Mouse (Mus musculus) ES-E14 (cell line): ENCODE measurements at regions not wholly inside any gene's neighbourhood (a gene's known extent, or its start where the extent isn't known, plus 50 kb on each side); places are given as distances from the start of the nearest gene placed in this dataset.
"Not testable (repeated sequence)": the region's sequence is repeated elsewhere in the genome, so short reads cannot be mapped to it uniquely, and the experiment has no call there.

Source experiments
- DNase-seq: peaks from one replicate; pipeline ENCODE4 v3.0.0-alpha.2; 2013; ENCODE audit warnings: low read depth, low spot score
- H3K27ac ChIP-seq: 2 replicates; pipeline ENCODE4 v1.5.1; 2012; ENCODE audit warnings: low read depth, mild to moderate bottlenecking, low read length, moderate library complexity, mixed read lengths; ENCODE audit not compliant: poor library complexity, insufficient read depth, severe bottlenecking
- H3K36me3 ChIP-seq: 2 replicates; pipeline ENCODE4 v1.6.1; 2012; ENCODE audit warnings: mild to moderate bottlenecking, low read length, moderate library complexity, mixed read lengths; ENCODE audit not compliant: control insufficient read depth, poor library complexity, insufficient read depth, severe bottlenecking
- H3K4me1 ChIP-seq, 2 experiments: fragments of 150-350 bp in 1 of 2; sonication (generic) in 1 of 2; 2 replicates each; pipeline ENCODE4 v1.6.1; 2012; ENCODE audit warnings: low read length in 2 of 2, mild to moderate bottlenecking in 1 of 2, mixed read lengths in 1 of 2; ENCODE audit not compliant: control insufficient read depth in 2 of 2, insufficient read depth in 2 of 2, poor library complexity in 1 of 2
- H3K4me3 ChIP-seq, 2 experiments: fragments of 150-350 bp in 1 of 2; sonication (generic) in 1 of 2; 2 replicates each; pipeline ENCODE4 v1.5.1; 2012; ENCODE audit warnings: low read length in 2 of 2, low read depth in 1 of 2, mild to moderate bottlenecking in 1 of 2, mixed read lengths in 1 of 2; ENCODE audit not compliant: insufficient read depth in 1 of 2, poor library complexity in 1 of 2, severe bottlenecking in 1 of 2
- H3K9ac ChIP-seq: 2 replicates; pipeline ENCODE4 v1.6.1; 2012; ENCODE audit warnings: low read depth, mild to moderate bottlenecking, low read length, mixed read lengths; ENCODE audit not compliant: poor library complexity, insufficient read depth, severe bottlenecking
- H3K9me3 ChIP-seq: fragments of 150-350 bp; sonication (generic); 2 replicates; pipeline ENCODE4 v1.6.1; 2012; ENCODE audit warnings: low read depth, mild to moderate bottlenecking, low read length; ENCODE audit not compliant: control insufficient read depth, insufficient read depth
- CHD2 ChIP-seq: IDR thresholded peaks from 2 replicates; pipeline ENCODE4 v1.6.1; 2014; ENCODE audit warnings: mild to moderate bottlenecking, low read depth, low read length, inconsistent platforms
- HCFC1 ChIP-seq: IDR thresholded peaks from 2 replicates; pipeline ENCODE4 v1.6.1; 2012; ENCODE audit warnings: low read length, inconsistent platforms, borderline replicate concordance; ENCODE audit not compliant: insufficient read depth
- MAFK ChIP-seq: IDR thresholded peaks from 2 replicates; pipeline ENCODE4 v1.6.1; 2014; ENCODE audit warnings: mild to moderate bottlenecking, low read depth, low read length, inconsistent platforms; ENCODE audit not compliant: insufficient read depth
- ZC3H11A ChIP-seq: IDR thresholded peaks from 2 replicates; pipeline ENCODE4 v1.6.1; 2012; ENCODE audit warnings: low read depth, mild to moderate bottlenecking, inconsistent platforms, low read length, borderline replicate concordance
- ZNF384 ChIP-seq: IDR thresholded peaks from 2 replicates; pipeline ENCODE4 v1.6.1; 2012; ENCODE audit warnings: low read depth, low read length, inconsistent platforms
- in situ Hi-C, 2 experiments: fragments of 600-800 bp; cut with MboI; formaldehyde crosslinking; loops; one replicate each; pipeline ENCODE4 v1.15.1; 2025; ENCODE audit warnings: low sequenced_read_pairs in 2 of 2, inconsistent platforms in 1 of 2; ENCODE audit not compliant: unreplicated experiment in 2 of 2

- H3K36me3 ChIP-seq, result no peaks in the 10 kb centered on the region
- H3K4me3 ChIP-seq, result no peak overlapping the region
- no peaks in the 10 kb centered on the region for H3K9me3 ChIP-seq
- DNase-seq, result peak; percentile 24
- no peak overlapping the region for H3K9ac ChIP-seq
- H3K27ac ChIP-seq, result no peak overlapping the region
- H3K4me1 ChIP-seq, result no peaks in the 10 kb centered on the region
- TF ChIP-seq MAFK, result no peak
- no peak for TF ChIP-seq ZC3H11A
- TF ChIP-seq HCFC1, result no peak
- TF ChIP-seq CHD2, result no peak
- no peak for TF ChIP-seq ZNF384
- in situ Hi-C loops, result no loop called here
Observed at GRCm38 (mm10) chr13:7007091-7007490, 358.5 kb upstream of the Pfkp start.

DNA sequence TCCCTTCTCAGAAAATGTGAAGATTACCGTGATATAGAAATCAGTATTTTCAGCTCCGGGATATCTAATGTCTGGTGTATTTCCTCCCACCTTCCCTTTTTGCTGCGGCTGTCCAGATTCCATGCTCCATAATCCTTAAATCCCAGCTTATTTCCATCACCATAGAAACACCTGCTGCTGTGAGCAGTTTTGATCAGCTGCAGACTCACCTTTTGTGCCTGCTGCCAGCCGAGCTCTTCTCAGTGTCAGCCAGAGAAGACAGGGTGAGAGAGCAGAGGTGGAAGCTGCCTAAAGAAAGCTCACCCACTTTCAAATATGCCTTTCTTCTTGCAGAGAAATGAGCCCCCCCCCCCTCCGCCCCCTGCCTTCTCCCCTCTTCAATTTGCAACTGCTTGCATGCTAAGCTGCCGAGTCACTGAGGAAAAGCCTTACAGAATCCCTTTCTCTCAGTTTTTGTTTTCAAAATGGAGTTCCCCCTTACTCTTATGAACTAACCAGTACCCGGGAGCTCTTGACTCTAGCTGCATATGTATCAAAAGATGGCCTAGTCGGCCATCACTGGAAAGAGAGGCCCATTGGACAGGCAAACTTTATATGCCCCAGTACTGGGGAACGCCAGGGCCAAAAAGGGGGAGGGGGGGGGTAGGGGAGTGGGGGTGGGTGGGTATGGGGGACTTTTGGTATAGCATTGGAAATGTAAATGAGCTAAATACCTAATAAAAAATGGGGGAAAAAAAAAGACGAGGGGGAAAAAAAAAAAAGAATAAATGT, 350.1 kb upstream of the Pfkp start:
- H3K36me3 ChIP-seq, H3K9ac ChIP-seq, in situ Hi-C loops, DNase-seq, H3K4me3 ChIP-seq, H3K27ac ChIP-seq, H3K4me1 ChIP-seq, H3K9me3 ChIP-seq: not testable (repeated sequence)

DNA sequence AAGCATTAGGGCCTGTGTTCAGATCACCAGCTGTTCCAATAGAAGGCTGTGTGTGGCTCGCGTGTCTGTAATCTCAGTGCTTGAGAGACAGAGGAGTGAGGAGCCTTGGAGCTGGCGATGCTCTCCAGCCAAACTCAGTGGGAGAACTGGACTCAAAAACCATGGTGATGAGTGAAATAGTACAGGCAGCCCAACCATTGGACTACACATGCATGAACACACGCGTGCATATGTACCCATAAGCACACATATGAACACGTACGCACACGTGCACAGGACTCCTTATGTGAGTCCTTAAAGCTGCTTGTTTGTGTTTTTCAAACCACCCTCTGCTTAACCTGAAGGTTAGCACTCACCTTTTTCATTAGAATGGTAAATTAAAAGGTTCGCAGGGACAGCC, 349.5 kb upstream of the Pfkp start:
- H3K36me3 ChIP-seq, result no peaks in the 10 kb centered on the region
- TF ChIP-seq ZC3H11A (no peak), MAFK (no peak), HCFC1 (no peak), CHD2 (no peak), ZNF384 (no peak)
- no peak overlapping the region for H3K4me3 ChIP-seq
- DNase-seq, result no peak
- H3K9me3 ChIP-seq, result no peaks in the 10 kb centered on the region
- H3K9ac ChIP-seq, result no peak overlapping the region
- in situ Hi-C loops, result no loop called here
- H3K4me1 ChIP-seq, result no peaks in the 10 kb centered on the region
- H3K27ac ChIP-seq, result no peak overlapping the region; the same call in 1 of the 2 replicates

DNA sequence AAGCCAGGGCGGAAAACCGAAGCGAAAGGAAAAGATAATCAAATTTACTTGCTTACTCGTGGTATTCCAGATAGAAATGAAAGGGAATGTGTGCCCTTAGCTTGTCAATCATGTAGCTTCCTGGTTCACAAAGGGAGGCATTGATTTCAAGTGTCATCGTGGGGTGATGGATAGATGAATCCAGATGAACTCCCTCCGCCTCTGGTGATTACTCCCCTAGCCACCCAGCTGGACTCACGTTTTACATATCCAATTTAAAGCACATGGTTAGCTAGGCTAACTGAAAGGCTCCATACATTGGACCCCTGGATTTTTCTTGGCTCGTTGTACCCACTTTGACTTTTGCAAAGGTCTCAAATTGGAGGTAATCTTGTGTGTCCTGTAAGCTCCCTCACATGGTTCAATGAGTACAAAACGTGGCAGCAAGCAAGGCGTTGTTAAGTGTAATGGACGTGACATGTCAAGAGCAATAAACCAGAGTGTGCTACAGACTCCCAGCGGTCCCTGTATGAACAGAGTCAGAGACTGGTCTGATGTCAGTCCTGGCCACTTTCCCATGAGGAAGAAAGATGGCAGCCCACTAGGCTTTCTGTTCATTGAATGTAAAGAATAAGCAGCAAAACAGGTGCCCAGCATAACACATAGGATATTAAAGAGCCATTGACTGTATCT, 343.9 kb upstream of the Pfkp start:
- H3K27ac ChIP-seq, result no peak overlapping the region
- in situ Hi-C loops, result no loop called here
- TF ChIP-seq MAFK (no peak), CHD2 (no peak), HCFC1 (no peak), ZC3H11A (no peak), ZNF384 (no peak)
- H3K4me1 ChIP-seq, result no peaks in the 10 kb centered on the region
- no peaks in the 10 kb centered on the region for H3K9me3 ChIP-seq
- no peaks in the 10 kb centered on the region for H3K36me3 ChIP-seq
- no peak overlapping the region for H3K4me3 ChIP-seq
- DNase-seq, result no peak
- no peak overlapping the region for H3K9ac ChIP-seq
